Mouse (Mus musculus): ENCODE measurements around the gene Ostf1.

The Ostf1 gene

GRCm38 (mm10) chr19:18644084-18644483 lies 12.5 kb upstream of the Ostf1 start:
- DNase-seq, result no peak

GRCm38 (mm10) chr19:18643411-18643810 lies 11.8 kb upstream of the Ostf1 start:
- DNase-seq, result no peak

GRCm38 (mm10) chr19:18641001-18641400 lies 9.4 kb upstream of the Ostf1 start:
- no peak for DNase-seq

- DNase-seq, result no peak
Observed at GRCm38 (mm10) chr19:18639552-18639951, 7.9 kb upstream of the Ostf1 start.

- DNase-seq, result no peak
Observed at GRCm38 (mm10) chr19:18638949-18639348, 7.3 kb upstream of the Ostf1 start.

- DNase-seq, result no peak
Observed at GRCm38 (mm10) chr19:18637954-18638353, 6.3 kb upstream of the Ostf1 start.

- DNase-seq, result no peak
Observed at GRCm38 (mm10) chr19:18632231-18633185, 885 bp upstream of the Ostf1 start.

- peak; percentile 78 for DNase-seq
Observed at GRCm38 (mm10) chr19:18631161-18631643, 421 bp downstream of the Ostf1 start.

GRCm38 (mm10) chr19:18630221-18631119 lies 1.2 kb downstream of the Ostf1 start:
- peak; percentile 34 for DNase-seq

- DNase-seq, result peak; percentile 47
Observed at GRCm38 (mm10) chr19:18629589-18629988, 2.0 kb downstream of the Ostf1 start.

GRCm38 (mm10) chr19:18623894-18624293 lies 7.7 kb downstream of the Ostf1 start:
- DNase-seq, result no peak

GRCm38 (mm10) chr19:18619691-18620090 lies 11.9 kb downstream of the Ostf1 start:
- no peak for DNase-seq

- DNase-seq, result no peak
Observed at GRCm38 (mm10) chr19:18619060-18619459, 12.6 kb downstream of the Ostf1 start.

GRCm38 (mm10) chr19:18617504-18617903 lies 14.1 kb downstream of the Ostf1 start:
- no peak for DNase-seq

GRCm38 (mm10) chr19:18615680-18616240 lies 15.9 kb downstream of the Ostf1 start:
- DNase-seq, result no peak

GRCm38 (mm10) chr19:18614337-18614736 lies 17.3 kb downstream of the Ostf1 start:
- DNase-seq, result no peak

- DNase-seq, result no peak
Observed at GRCm38 (mm10) chr19:18608975-18609374, 22.6 kb downstream of the Ostf1 start.

- DNase-seq, result no peak
Observed at GRCm38 (mm10) chr19:18607907-18608306, 23.7 kb downstream of the Ostf1 start.

- DNase-seq, result no peak
Observed at GRCm38 (mm10) chr19:18603011-18603410, 28.6 kb downstream of the Ostf1 start.

GRCm38 (mm10) chr19:18600611-18601010 lies 31.0 kb downstream of the Ostf1 start:
- DNase-seq, result no peak

- DNase-seq, result no peak
Observed at GRCm38 (mm10) chr19:18599650-18600049, 32.0 kb downstream of the Ostf1 start.

- DNase-seq, result no peak
Observed at GRCm38 (mm10) chr19:18599051-18599450, 32.6 kb downstream of the Ostf1 start.

Measured in lung, postnatal 14 days (tissue).